Mouse (Mus musculus) left cerebral cortex, postnatal 4 days (tissue): Measurements from ENCODE around the gene Tekt1. TPM values are rescaled to one million over a fixed set of nuclear protein-coding genes. Genes with fewer than 3 reads are reported as not detected.
A peak's percentile ranks its signal among the peaks of the same experiment; 100 is the strongest.

Experiments
- DNase-seq: peaks from one replicate; pipeline ENCODE4 v3.0.0-alpha.2; 2022
- intact Hi-C: fragments of 180-260 bp; cut with DNase I; formaldehyde crosslinking; loops from one replicate; pipeline ENCODE4 v1.15.1; 2025
- total RNA-seq, 2 experiments: library from RNA; stranded (reverse); gene quantifications; 2 replicates each; pipeline ENCODE4 v1.2.3; 2021

Gene Tekt1
- total RNA-seq, result 1 to 10 TPM; 1.6 to 2.1 TPM

DNA sequence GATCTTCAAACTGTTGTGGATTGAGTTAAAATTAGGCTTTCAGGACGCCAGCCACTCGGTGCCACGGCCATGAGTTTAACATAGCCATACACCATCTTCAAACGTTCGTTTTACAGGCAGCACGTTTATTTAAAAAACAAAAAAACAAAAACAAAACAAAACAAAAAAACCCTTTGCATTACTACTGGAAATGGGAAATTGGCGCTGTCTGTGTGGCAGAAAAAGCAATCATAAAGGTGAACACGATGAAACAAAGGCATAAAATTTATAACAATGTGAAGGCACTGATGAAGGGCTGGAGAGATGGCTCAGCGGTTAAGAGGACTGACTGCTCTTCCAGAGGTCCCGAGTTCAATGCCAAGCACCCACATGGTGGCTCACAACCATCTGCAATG lies at the start of gene Tekt1:
Gene Tekt1 (minus strand): TSS at position 96 of the 395 bp plus-strand sequence.
- intact Hi-C loops, result no loop called here
- no peak for DNase-seq

DNA sequence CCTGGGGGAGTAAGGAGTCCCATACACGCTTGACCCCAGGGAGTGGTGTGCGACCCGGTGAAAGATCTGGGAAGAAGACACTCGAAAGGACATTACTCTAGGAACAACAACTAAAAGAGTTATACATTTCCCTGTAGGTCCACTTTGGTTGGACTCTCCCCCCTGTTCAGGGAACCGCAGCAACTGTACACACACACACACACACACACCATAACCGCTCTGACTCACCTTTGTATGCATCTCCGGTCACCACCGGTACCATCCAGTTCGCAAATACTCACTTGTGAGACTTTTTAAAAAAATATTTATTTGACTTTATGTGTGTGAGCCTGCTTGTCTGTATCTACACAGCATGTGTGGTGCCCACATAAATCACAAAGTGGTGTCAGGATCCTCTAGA lies 49.7 kb upstream of the Tekt1 start:
- intact Hi-C loops, result no loop called here
- DNase-seq, result no peak

DNA sequence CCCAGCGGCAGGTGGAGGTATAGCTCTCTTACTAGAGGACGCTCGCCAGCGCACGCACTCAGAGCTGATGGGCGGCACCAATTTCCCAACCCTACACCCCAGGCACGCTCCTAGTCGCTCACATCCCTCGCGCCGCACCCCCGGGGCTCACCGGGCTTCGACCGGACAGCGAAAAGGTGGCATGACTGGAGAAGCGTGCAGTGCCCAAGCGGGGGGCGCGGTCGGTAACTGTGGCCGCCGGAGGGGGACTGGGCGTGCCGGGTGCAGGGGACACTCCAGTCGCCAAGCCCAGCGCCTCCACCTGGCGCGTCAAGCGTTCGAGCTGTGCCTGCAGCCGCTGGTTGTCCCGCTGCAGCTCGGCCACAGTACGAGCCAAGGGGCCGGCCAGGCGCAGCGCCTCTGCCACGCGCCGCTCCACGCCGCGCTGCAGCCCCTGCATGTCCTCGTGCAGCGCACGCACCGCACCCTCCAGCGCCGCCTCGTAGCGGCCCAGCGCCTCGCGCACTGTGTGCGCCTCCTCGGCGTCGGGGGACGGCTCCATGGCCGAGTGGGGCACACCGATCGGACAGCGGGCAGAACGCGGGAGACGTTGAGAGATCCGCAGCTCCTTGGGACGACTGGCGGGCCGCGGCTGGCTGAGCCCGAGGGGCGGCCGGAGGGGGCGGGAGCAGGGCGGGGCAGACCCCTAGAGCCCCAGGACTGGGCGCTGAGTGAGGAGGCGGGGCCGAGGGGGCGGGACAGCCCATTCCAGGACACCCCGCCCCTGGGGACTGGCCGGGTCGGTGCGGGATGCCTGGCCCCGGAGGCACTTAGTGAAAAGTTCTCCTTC lies 49.1 kb upstream of the Tekt1 start, which contains the start of gene Smtnl2:
Gene Smtnl2 (minus strand): TSS at position 621 of the 829 bp plus-strand sequence.
- intact Hi-C loops, result no loop called here
- DNase-seq, result peak; percentile 76

DNA sequence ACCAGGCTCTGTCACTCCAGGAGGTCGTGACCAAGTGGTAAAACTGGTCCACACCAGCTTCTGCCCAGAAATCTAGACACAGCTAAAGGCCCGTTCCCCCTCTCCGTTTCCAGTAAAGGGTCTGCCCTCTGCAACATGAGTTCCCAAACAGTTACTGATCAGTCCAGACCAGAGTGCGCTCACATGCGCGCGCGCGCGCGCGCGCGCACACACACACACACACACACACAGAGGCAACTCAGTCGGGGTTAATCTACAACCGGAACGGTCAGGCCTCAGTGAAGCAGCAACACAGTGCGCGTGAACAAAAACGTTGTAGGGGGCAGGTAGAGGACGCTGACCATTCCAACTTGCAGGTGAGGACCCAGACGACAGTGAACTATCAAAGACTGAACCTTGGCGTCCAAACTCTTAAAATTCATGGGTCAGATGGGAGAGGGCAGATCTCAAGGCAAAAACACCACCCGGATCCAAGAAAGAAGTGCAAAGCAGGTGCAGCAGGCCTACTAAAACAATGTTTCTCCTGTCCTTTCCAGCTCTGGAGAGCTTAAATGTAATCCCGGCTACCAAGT lies 48.4 kb upstream of the Tekt1 start:
- intact Hi-C loops, result no loop called here
- DNase-seq, result no peak

DNA sequence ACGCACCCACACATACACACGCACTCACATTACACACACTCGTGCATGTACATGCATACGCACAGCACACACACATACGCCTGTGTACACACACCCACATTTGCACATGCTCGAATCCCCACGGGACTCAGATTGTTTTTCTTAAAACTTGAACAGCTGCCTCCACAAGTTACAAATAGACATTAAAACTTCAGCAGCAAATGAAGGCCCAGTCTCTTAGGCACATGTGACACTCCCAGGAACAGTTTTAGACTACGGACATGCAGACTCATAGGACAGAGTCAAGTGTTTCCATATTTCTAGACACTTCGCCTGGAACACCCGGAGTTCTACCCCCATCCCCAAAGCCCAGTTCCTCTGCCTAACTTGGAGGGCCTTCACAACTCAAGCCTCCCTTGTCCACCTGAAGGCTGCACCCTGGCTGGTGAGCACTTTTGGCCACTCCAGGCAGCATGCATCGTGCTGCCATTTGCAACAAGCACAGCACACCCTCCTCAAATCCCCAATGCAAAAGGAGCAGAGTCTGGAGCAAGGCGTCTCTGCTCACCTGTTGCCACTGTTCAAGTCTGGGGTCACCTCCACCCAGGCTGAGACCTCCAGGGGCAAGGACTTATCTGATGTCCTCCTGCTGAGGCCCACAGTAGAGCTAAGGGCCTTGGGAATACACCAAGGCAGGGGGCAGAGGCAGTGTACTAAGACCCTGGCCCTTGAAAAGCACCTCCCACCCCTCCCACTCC lies 47.6 kb upstream of the Tekt1 start:
- intact Hi-C loops, result no loop called here
- DNase-seq, result no peak

DNA sequence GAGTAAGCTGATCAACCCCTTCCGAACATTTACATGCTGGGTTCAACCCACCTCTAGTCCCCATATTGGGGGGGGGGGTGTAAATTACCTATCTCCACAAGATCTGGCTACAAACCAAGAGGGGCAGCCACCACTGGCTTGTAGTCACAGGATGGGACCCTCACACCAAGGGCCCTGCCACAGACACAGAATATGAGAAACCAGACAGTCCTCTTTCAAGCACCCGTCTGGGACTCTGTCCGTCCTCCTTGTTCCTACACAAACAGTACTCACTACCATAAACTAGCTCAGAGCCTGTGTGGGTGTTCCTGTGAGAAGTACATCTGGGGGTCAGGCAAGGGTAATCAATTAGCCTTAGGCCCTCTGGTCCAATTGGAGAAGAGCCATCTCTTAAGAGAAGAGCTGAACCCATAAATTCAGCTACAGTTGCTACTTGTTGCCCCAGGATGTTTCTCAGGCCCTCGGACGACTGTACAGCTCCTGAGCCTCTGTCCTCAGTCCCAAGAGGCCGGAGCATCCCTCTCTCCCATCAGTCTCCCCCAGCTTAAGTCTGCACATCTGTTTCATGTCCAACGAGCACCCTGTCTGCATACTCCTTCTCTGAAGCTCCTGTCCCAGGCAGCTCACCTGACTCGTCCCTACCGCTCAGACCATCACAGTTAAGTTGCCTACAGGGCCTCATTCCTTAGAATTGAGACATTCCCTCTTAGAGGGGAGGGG lies 46.4 kb upstream of the Tekt1 start:
- intact Hi-C loops, result no loop called here
- no peak for DNase-seq

DNA sequence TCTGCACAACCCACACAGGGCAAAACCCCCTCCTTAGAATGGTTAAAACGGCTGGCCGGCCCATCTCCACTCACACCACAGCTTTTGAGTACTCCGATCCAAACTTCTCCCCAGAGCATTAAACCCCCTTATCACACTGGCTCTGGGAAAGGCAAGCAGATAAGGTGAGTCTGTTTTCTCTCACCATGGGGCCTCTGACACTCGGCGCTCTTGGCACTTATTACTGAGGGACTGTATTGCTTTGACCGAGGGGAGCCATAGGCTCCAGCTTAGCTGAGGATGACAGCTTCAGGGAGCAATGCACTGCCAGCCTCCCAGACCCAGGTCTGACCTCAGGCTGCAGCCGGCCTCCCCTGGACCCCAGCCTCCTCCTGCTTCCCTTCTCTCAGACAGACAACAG lies 45.3 kb upstream of the Tekt1 start:
- intact Hi-C loops, result no loop called here
- DNase-seq, result no peak

DNA sequence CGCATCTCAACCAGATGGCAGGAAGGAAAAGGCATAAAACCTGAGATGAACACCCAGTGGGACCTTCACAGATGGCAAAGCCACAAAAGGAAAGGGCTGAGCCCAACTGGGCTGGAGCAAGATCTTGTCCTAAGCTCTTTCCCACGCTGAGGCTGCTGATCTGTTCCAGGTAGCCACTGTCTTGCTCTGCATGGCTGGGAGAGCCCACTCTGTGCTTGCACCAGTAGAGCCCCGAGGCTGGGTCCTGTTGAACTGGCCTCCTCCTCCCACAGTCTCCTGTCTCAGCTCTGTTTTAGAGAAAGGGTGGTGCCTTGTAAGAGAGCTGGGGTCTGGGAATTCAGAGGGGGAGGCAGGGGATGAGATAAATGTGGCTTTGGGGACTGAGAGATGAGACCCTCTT lies 44.8 kb upstream of the Tekt1 start:
- DNase-seq, result no peak
- intact Hi-C loops, result no loop called here

DNA sequence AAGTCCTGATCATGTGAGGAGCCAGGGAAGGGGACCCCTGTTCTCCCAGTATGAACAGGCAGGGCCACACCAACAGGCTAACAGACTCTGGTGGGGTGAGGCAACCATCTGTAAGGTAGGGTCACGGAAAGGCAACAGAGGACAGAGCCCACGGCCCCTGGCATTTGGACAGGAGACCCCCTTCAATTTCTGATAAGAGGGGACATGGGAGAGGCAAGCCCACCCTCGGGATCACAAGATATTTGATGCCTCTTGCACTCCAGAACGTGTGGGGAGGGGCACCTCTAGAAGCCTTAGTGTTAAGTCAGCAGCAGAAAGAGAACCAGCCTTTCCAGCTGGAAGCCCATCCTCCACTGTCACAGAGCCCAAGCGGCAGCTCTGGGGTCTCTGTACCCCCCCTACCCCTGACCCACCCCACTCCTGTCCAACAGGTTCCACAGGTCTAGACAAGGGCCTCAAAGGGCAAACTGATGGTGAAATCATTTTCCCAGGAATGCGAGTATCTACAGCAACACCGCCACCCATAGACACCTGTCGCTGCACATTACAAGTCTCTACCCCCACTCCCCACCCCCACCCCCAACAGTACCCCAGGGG lies 43.9 kb upstream of the Tekt1 start:
- no peak for DNase-seq
- intact Hi-C loops, result no loop called here

DNA sequence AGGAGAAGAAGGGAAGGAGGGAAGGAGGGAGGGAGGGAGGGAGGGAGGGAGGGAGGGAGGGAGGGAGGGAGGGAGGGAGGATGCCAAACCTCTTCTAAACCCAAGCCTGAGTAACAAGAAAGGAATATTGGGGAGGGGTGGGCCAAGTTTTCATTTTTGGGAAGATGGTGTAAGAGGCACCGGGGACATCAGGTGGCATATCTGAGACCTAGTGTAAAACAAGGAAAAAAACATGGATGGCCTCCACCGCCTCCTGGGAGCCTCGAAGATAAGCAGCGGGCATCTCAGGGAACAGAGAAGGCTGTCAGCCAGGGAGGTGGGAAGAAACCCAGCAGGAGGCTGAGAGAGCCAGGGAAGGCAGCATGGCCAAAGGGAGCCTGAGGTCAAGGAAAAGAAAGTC lies 43.3 kb upstream of the Tekt1 start:
- DNase-seq, result no peak
- intact Hi-C loops, result no loop called here

DNA sequence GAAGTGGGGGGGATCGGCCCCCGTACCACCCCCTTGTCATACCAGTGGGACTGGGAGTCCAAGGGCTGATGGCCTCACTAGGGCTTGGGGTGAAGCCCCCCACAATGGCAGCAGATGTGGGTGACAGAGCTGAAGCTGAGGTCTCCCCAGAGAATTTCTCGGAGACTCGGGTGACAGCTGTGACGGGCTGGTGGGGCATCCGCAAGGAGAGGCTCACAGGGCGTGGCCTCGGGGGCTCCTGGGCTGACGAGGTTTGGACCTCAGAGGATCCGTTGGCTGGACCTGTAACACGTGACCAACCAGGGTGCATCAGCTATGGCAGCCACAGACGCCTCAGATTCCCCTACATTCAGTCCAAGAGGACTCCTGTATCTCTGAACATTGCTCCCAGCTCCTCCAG lies 40.7 kb upstream of the Tekt1 start:
- no peak for DNase-seq
- intact Hi-C loops, result no loop called here

DNA sequence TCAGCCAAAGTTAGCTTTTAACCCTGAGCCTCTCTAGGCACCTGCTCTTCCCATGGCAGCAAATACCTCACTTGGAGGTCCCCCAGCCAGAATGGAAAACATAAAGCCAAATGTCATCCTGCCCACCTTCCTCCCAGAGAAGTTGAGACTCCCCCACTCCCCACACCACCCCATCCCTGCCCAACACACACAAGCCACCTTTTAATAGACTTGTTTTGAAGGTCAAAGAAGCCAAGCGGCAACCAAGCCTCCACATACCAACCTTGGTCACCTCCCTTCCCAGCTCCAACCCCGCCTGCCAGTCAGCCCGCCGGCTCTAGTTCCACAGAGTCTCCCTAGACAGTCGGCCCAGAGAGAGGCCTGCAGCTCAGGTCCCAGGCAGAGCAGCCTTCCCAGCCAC lies 39.8 kb upstream of the Tekt1 start:
- no peak for DNase-seq
- intact Hi-C loops, result no loop called here

DNA sequence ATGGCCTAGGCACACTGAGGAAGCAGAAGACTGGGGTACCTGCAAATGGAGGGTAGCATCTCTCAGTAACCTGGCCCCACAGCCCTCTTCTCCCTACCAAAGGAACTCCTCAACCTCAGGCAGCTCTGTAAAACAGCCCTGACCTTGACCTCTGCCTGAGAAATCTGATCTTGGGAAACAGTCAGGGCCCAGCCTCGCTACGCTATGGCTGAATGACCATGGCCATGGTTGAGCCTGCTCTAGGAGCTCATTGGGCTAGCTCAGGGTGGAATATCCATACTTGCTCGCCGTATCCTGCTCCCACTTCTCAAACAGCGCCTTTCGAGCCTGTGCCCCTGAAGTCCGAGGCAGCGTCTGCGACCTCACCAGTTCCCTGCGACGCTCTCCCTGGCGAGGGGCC lies 38.8 kb upstream of the Tekt1 start:
- intact Hi-C loops, result no loop called here
- DNase-seq, result no peak

DNA sequence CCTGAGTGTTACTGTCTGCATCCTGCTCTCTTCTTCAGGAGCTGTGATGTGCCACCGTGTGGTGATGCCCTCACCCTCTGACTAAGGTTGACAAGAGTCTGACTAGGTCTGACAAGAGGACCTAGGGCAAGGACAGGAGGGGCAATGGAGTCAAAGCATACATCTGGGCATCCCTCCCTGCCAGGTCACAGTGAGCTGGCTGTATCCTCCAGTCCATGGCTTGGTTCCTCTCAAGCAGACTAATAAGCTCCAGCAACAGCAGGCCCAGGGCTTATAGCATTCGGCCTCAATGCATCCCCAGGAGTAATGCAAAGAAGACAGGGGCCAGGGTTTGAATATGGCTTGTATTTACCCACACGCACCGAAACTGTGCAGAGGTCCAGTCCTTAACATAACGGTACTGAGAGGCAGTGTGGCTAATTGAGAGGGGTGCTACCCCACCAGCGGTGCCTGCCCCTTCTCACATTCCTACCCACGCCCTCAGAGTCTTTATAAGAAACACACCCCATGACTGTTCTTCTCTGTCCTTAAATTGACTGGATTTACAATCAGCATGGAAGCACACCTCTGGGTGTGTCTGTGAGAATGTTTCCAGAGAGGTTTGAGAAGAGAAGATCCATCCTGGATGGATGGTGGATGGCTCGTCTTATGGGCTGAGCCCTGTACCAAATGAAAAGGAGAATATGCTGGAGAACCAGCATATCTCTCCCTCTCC lies 35.7 kb upstream of the Tekt1 start:
- intact Hi-C loops, result no loop called here
- DNase-seq, result no peak

DNA sequence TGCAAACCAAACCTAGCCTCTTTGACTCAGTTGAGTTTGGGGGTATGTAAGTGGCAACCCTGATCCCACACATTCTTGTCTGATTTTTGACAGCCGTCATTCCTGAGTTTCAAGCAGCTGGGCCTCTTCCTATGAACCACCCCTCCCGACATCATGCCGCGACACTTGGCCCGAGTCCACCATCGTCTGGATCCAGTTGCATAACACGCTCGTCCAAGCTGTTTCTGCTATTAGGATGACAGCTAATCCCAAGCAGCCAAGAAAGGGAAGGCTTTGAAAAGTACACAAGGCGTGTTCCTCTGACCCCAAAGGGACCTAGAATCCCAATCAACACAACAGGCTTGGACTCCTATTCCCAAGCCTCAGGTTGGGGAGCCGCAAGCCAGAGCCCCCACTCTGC lies 34.8 kb upstream of the Tekt1 start:
- intact Hi-C loops, result no loop called here
- peak; percentile 81 for DNase-seq

DNA sequence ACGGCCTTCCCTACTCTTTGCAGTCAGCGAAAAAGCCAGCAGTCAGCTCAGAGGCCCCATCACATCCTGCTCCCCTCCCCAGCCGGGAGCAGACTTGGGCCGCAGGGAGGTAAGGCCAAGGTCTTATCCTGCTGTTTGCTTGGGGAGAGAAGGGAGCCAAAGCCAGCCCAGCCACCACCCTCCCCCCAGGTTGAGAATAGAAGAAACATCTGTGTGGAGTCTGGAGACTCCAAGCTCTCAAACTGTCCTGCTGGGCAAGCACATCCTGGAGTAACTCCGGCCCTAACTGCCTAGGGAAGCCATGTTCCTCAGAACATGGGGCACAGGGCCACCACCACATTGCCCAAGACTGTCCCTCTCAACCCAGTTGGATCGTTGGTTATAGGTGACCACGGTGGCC lies 34.4 kb upstream of the Tekt1 start:
- no peak for DNase-seq
- intact Hi-C loops, result no loop called here

DNA sequence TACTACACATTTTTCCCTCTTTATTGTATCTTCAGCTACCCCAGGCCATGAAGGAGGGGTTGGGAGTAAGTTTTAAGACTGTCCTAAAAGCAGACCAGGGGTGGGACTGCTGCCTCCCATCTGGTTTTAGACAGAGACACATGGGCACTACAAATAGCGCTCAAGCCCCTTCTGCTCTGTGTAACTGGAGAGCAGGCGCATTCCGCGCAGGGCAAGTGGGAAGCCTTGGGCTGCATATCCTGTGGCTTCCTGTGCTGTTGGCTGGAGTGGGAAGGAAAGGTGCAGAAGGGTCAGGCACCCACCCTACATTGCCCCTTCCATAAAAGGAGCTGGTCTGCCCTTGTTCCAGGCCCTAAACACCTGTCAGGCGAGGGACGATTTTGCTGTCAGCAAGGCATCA lies 33.4 kb upstream of the Tekt1 start:
- intact Hi-C loops, result no loop called here
- DNase-seq, result no peak

DNA sequence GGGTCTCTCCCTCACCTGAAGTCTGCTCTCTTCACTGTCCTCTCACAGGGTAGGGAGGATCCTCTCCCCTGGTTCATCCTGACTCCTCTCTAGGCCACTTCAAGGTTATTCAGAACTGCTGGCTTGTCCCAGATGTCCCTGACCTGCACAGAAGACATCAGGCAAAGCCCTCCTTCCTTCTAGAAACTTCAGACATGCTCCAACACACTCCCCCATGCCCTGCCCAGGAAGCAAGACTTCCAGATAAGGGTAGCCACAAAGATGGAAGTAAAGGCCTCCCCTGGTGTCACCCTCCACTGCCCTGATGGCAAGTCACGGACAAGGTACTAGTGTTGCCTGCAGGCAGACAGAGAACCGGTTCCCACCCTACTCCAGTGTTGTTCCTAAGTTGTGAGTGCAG lies 32.5 kb upstream of the Tekt1 start:
- intact Hi-C loops, result no loop called here
- no peak for DNase-seq

DNA sequence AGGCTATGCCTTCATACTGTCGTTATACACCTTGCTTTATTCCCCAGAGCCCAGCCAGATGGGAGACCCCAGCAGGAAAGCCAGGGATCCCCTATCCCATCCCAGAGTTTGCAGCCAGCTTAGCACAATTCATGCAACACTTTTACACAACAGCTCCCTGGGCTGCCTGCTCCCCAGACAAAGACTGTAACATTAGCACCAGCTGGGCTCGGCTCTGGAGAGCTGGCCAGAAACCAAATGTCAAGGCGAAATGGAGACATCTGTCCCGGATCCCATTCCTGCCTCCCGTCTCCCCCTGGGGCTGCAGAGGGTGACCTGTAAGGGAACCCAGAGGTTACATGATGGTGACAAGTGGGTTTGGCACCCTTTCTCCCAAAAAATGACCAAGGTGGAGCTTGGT lies 31.4 kb upstream of the Tekt1 start:
- peak; percentile 43 for DNase-seq
- intact Hi-C loops, result no loop called here

DNA sequence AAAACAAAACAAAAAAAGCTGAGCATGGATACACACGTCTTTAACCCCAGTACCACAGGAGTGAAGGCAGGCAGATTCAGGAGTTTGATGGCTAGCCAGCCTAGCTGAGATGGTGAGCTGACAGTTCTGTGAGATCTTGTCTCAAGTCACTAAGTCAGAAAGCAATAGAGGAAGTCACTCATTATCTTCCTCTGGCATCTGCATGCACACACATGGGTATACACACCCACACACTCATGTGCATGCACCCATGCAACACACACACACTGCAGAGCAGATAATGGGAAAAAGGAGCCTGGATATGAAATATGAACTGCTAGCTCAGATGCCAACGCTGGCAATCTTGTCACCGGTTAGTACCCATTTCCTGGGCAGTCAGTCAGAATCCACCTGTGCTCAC lies 31.0 kb upstream of the Tekt1 start:
- intact Hi-C loops, result no loop called here
- DNase-seq, result no peak
